Mouse (Mus musculus) left cerebral cortex, postnatal 14 days (tissue): ENCODE measurements at regions not wholly inside any gene's neighbourhood (a gene's known extent, or its start where the extent isn't known, plus 50 kb on each side); places are given as distances from the start of the nearest gene placed in this dataset.

Experiments
- DNase-seq, 2 experiments: peaks; one replicate each; pipeline ENCODE4 v3.0.0; 2021 to 2022; ENCODE audit warnings: low spot score in 2 of 2, mixed read lengths in 1 of 2
- intact Hi-C: fragments of 180-260 bp; cut with DNase I; formaldehyde crosslinking; loops from one replicate; pipeline ENCODE4 v1.15.1; 2025

DNA sequence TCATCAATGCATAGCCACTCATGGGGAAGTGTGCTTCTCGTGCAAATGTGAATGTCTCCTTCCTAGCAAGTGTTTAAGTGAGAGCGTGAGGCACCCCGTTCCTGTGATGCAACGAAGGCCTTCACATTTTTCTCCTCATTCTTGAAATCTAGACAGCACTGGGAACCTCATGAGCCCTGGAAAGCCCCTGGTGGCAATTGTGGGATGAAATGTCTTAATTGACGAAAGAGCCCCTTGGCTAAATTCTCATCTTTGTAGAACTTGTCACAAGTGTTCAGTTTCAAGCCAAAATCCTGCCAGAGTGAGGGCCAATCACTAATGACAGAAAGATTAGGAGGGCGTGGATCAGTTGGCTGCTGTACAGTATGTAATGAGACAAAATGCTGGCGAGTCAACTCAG is 208.6 kb upstream of the Gmds start:
- no peak for DNase-seq
- intact Hi-C loops = no loop called here

DNA sequence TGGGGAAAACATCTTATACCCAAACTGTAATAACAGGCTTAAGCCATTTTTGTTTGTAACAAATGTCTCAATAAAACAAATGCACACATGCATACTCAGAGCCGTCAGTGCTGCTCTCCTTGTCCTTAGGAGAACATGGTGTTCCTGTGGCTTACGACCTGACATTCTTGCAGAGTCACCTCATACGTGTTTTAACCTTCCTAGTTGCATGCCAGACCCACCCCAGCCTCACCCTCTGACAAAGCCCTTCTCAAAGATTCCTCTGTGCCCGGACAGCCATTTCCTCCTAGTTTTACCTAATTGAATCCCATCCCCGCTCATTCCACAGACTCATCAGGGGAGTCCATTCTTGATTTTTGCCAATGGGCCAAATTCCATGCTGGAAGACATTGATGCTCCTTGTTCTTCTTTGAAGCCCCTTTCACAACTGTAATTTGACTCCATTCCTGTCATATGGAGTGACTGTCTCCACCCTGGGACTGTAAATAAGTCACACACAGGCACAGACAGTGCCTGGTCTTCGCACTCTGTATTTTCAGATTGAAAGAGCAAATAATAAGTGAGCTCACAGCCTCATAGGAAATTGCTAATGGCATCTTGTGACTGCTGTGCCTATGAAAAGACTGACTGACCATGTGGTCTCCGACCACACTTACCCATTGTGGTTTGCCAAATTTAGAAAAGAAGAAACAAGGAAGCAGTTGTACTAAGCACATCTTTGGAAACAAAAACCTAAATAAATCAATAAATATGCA is 206.6 kb upstream of the Gmds start:
- DNase-seq = no peak

DNA sequence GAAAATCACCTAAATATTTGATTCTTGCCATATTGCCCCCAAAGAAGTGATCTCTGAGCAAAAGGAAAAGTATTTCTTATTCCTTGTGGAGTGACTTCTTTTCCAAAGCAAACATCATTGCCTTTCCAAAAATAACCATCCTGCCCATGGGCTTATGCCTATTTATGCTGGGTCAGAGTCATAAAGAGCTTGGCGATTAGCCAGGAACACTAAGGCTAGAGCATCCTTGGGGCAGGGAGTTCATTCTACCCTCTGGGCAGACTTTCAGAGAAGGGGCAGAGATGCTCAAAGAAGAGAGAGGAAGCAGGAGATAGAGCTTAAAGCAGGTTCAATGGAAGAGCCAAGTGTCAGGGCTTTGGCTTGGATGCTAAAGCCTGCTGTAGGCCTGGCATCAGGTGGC is 203.1 kb upstream of the Gmds start:
- DNase-seq = no peak
- intact Hi-C loops = no loop called here

More for the DNA sequence above, 206.6 kb upstream of the Gmds start:
- intact Hi-C loops = no loop called here

DNA sequence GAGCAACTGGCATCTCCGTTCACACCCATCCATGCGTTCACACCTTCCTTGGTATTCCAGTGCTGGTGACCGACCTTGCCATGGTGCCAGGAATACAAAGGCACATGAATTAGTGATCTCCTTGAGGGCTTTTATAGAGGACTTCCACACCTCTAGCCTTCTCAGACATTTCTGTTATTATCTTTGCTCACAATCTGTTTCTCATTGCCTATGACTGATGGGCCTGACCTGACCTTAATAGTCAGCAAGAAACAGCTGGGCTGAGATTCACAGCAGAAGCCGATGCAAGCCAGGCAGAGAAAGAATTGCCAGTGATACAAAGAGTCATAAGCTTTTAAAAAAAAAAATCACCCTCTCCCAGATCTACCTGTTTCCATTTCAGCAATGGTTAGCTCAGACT is 197.7 kb upstream of the Gmds start:
- intact Hi-C loops = no loop called here
- no peak for DNase-seq

DNA sequence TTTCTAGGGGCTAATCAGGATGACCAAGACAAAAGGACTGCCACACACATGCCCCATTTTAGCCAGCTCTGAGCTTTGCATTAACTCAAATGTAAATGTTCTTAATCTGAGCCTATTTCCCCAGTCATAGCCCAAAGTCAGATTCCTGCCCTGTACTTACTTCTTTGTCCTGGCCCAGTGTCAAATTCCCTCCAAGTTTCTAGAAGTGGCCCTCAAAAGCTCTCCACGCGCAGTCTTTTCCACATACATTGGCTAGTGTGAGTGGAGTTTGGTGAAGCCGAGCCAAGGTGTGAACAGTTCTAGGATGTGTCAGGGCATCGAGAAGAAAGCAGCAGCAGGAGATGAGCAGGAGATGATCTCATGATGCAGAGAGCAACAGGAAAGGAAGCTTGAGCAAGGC is 197.1 kb upstream of the Gmds start:
- intact Hi-C loops = no loop called here
- DNase-seq = no peak

DNA sequence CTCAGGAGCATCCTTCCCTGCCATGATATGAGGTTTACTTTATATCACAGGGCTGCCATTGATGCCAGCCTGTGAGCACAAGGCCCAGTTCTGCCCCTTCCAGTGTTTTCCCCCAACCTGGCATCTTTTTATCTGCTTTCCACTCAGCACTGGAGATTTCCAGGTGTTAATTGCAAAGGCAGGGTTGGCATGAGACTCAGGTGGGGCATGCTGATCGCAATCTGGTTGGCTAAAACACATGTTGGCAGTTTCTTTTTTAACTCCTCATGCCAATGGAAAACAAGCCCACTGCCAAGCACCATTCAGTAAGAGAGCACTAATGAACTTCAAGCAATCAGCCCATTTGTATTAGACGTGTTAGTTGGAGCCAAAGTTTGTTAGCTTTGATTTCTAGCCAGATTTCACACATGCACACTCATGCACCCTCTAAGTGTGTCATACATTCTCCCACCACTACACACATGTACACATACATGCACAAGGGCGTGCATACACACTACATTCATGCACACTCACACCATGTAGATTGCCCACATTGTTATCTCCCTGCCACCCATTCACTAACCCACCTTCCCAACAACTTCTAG is 192.5 kb upstream of the Gmds start:
- intact Hi-C loops = no loop called here
- DNase-seq = peak in 1 of 2 experiments; percentile 2

DNA sequence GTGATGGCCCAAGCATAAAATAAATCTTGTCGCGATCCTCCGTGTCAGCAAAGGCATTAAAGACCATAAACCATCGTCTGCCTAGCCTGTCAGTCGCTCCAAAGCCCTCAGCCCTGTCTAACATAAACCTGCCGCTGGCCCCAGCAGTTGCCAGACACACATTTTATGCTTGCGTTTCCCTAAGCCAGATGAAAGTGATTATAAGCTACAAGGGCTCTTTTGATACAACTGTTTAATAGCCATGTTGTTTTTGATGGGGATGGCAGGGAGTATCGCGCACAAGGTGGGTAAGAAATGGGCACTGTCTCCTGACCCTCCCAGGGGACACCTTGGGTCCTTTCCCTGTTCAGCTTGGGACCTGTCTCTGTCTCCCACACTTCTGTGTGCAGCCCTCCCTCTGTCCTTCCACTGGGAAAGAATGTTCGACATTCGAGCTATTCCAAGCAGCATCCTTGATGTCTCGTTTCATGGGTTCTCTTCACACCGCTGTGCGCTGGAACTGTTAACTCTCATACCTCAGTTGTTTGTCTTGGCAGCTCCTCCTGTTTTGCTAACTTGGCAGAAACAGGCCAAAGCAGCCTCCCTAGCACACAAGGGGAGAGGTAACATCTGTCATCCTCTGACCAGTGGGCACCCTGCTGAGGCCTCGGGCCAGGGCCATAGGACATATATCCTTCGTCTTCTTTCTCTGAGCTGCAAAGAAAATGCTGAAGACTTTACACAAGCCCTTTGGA is 180.2 kb upstream of the Gmds start:
- intact Hi-C loops = no loop called here
- DNase-seq = no peak

DNA sequence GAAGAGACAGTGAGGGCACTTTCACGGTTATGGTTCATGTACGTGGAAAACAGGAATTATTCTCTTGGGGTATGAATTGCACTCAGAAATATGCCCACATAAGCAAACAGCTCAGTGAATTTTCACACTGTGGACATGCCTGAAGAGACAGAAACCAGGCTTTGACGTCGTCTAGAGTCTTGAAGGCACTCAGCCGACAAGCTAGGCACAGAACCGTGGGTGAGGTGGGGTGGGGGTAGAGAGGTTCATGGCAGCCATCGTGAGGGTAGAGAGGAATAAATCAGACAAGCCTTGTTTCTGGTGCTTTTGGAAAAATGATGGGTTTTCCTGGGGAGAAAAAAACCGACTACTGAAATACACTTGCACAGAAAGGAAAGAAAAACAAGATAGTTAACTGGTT is 179.0 kb upstream of the Gmds start:
- intact Hi-C loops = no loop called here
- no peak for DNase-seq

DNA sequence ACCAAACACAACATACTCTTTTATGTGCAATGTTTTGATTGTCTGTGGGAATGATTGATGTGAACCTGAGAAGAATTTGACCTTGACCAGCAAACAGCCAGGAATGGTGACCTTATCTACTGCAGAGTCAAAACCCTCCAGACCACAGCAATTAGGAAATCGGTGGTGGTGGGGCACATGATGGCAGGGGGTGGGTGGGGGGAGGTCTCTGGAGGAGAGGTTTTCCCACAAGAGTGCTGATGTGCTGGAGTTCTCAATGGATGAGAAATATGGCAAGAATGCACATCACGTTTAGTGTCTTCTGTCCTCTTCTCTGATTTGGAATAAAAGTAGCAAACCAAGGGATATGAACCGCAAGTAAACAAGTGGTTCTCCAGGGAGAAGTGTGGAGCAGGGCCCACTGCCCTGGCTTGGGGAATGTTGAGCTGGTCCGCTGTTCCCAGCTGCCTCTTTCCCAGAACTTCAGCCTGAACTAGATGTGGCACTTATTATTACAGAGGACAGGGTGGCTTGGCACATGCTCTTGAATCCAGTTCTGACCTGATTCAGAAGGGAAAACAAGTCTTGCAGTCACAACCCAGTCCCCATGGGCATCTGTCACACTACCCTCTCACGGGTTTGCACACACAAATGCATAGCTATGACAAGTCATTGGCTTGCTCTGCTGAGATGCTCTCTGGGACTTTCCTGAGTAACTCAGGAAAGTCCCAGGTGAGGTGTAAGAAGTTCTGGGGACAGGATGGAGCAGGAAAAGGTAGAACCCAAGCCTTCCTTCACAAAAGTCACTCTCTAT is 170.9 kb upstream of the Gmds start:
- intact Hi-C loops = no loop called here
- no peak for DNase-seq

DNA sequence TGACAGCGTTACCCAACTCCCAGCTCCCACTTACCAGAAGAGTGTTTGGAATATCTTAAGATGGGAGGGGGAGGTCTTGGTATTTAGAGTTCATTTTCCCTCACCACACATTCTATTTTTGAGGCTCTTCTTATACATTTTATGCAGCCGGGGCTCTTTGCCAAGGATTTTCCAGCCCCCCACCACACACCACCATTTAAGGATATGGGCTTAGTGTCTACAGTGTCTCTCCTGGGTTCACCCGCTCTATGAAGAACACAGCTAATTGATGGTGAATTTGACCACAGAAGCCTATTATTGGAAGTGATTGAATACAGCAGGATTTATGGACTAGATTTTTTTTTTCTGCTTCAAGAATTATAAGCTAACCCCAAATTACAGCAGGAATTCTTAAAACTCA is 169.9 kb upstream of the Gmds start:
- DNase-seq = no peak
- intact Hi-C loops = no loop called here

DNA sequence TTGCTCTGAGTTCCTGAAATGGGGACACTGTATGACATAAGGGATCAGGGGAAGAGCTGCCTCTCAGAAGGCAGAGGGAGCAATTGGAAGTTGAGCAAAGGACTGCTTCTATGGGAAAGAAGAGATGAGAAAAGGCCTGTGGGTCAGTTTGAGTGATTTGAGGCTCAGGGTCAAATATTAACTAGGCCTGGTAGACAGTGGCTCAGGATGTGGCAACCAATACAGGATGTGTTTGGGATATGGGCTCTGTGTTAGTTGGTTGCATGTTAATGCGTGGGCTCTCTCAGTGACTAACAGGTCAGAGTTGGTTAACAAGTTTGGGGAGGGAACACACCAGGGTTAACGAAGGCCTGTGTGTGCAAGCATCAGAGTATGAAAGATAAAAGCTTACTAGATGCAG is 169.3 kb upstream of the Gmds start:
- no peak for DNase-seq
- intact Hi-C loops = no loop called here

DNA sequence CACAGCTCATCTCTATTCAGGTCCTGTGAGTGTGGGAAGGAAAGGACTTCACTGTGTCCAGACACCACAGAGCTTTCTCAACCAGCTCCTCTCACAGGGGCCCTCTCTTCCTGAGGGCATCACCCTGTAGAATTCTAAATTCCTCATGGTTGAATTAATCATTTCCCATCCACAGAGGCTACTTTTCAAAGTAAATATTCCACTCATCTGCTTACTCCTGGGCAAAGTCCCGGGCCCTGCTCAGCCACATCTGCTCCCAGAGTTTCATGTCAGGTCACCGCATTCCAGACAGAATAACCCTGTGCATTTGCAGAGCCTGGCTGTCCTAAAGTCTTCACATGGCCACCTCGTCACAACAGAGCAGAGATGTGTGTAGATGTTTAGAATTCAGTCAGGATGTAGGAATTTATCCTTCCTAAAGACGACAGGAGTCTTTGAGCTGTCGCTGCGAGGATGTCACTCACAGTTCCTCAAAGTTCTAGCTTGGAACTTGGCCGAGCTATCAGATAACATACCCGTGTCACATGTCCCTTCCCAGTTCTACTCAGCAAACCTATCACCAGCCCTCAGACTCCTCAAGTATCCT is 159.8 kb upstream of the Gmds start:
- intact Hi-C loops = loop anchor here (10.0 kb wide), 1 partner anchor 167 kb away; no protein-coding TSS in a partner anchor
- DNase-seq = no peak

DNA sequence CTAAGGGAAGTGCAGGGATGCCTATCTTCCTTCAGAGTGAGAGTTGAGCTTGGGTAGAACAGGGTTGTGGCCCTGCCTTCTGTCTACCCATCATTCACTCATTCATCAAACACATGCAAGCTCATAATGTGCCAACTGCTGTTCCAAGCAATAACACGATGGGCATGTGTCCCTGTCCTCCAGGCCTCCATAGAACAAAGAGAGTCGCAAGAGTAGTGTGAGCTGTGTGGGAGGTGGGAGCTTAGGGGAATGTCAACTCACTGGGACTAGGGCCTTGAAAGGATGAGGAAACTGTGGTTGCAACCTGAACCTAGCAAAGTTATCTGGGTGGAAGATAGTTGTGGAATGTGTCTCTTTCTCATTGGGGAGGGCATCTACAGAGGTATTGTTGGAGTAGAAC is 157.7 kb upstream of the Gmds start:
- DNase-seq = no peak
- intact Hi-C loops = loop anchor here (10.0 kb wide), 1 partner anchor 169 kb away; no protein-coding TSS in a partner anchor

DNA sequence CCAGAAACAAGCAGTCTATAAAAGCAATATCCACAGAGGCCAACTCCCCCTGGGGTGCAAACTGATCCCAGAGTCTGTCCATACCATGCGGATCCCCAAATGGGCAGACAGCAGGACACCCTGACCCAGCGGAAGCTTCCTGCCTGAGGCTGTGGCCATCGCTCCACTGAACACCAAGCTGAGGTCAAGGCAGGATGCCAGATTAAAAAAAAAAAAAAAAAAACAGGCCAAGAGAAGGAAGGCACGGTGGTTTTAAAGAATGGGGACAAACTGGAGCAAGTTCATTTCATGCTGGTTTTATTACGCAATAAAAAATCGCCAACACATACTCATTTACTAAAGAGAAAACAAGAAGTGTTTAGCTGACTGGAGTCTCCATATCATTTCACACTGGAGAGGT is 156.5 kb upstream of the Gmds start:
- DNase-seq = no peak
- intact Hi-C loops = loop anchor here (10.0 kb wide), 1 partner anchor 170 kb away; no protein-coding TSS in a partner anchor

DNA sequence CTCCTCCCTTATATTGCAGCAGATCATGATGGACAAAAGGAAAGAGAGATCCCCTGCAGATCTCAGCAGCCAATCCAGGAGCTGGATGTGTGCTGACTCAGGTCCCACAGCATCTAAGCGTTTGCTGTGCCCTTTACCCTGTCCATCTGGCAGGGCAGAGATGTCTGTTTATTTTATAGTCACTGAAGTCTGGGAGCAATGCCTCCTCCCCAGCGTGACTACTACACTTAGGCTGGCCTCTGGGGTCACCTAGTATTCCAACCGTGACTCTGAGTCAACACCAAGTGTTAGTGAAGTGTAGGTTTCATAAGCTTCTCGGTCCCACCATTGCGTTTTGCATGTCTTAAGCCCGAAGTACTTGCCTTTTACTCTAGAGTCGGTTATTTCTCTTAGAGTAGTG is 155.3 kb upstream of the Gmds start:
- DNase-seq = no peak
- intact Hi-C loops = loop anchor here (5.0 to 10.0 kb wide), 3 partner anchors 82 to 692 kb away; no protein-coding TSS in a partner anchor

DNA sequence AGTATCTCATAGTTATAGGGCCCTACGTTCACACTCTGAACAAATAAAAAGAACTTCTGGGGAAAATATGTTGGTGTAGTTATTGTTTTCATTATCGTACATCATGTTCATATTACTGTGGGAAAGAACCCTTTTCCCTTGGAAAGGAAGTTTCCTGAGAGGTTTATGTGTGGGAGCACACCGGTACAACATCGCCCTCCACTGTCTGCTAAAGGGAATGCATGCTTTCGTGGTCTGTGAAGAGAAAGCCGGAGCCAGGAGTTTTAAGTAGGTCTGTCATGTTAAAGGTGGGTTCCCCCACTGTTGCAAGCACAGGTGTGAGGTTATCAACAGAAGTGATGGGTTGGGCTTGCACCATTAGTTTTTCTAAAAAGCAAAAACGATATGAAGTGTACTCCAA is 154.8 kb upstream of the Gmds start:
- intact Hi-C loops = loop anchor here (5.0 to 10.0 kb wide), 3 partner anchors 81 to 691 kb away; no protein-coding TSS in a partner anchor
- DNase-seq = peak; percentile 77 to 80

DNA sequence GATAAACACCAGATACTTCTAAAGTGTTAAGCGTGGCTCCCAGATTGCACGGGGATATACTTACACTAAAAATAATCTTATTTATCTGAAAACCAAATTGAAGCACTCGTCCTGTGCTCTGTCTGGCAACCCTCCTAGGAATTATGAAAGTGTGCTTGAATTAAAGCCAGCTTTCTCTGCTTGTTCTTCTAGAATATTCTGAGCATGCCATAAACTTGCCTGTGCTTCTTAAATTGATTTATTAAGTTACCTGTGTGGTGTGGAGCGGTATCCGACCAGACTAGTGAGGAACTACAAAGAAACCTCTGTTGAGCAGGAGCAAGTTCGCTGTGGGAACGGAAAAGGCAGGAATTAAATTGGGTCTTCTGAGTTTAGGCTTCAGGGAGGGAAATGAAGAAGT is 154.0 kb upstream of the Gmds start:
- intact Hi-C loops = loop anchor here (5.0 to 10.0 kb wide), 3 partner anchors 80 to 690 kb away; no protein-coding TSS in a partner anchor
- peak in 1 of 2 experiments; percentile 45 for DNase-seq

DNA sequence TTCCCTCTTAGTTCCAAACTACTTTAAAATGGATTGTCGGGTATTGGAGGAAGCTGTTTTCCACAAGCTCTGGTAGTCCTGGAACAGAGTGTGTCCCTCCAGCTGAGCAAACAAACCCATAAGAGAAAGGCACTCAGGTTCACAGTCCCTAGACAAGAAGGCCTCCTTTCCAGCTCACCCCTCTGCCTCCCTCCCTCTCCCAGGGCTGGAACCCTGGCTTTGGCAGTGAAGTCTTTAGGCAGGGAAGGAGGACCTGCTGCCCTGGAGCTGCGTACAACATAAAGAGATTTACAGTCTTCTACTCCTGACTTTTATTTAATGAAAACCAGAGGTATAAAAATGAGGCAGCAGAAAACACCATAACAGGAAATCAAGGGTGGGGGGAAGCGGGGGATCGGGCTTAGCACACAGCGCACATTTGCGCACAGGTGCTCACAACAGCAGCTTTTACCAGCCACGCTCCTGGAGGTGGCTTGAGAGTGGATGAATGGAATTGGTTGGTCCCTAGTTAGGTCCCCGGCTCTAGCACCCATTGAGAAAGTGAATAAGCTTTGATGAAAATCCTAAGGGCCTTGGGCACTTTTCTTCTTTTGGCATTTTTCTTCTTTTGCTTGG is 143.0 kb upstream of the Gmds start:
- intact Hi-C loops = no loop called here
- no peak for DNase-seq

DNA sequence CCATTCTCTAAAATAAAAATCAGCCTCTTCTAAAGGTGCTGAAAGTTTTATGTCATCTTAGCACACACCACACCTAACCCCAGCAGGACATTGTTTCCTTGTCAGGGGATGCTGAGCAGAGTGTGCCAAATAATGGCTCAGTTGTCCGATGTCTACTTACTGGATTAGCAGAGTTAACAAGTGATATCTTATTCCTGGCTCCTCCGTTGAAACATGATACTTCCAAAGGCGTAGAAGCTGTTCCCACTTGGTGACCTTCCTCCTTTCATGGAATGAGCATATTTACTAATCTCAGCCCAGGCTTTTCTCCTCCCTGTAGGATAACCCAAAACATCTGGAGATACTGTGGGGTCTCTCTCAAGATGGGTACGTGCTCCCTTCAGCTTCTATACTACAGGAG is 141.5 kb upstream of the Gmds start:
- no peak for DNase-seq
- intact Hi-C loops = no loop called here
